11 mouse cellular contexts compared by ENCODE assay signal in genomic region chr5:98166116-98166515, GRCm38 (mm10). TPM values are rescaled to one million over a fixed set of nuclear protein-coding genes. Genes with fewer than 3 reads are reported as not detected.
DNase-seq lines count a peak whose midpoint lies in the region; ATAC-seq lines count a peak whose summit lies in the region.
"Had no signal": no experiment of that assay in that cellular context is flagged by ENCODE, and none has a peak within 500 bp of the region (broad histone marks: within the 10 kb centered on the region; RNA-seq: fewer than 3 reads in every experiment).

No protein-coding gene starts in this region.

- peak overlapping the region; percentile 87 for H3K4me2 ChIP-seq in hindbrain, embryonic 15.5 days
- H3K4me2 ChIP-seq: liver, embryonic 12.5 days had no signal

- H3K4me1 ChIP-seq in hindbrain, embryonic 15.5 days (replicated peaks), result peaks cover 44% of the 10 kb centered on the region

- intact Hi-C loops in gastrocnemius, postnatal 14 days (cut with DNase I; ENCODE audit: low total_unique reads), result no loop called here

- 2% methylated on average over 15 of the region's 15 CpGs for WGBS in hindbrain, embryonic 15.5 days

- H3K27ac ChIP-seq in hindbrain, embryonic 15.5 days (replicated peaks), result 0 out of 2 replicates have a peak overlapping the region, but pooled peaks have one; percentile 67
- H3K27ac ChIP-seq: liver, embryonic 12.5 days had no signal

- ATAC-seq in hindbrain, embryonic 15.5 days (ENCODE audit: low FRiP score, low read depth), result 0 out of 2 replicates have a peak, but pooled peaks have one; percentile 29

- no peak overlapping the region for H3K9ac ChIP-seq in hindbrain, embryonic 15.5 days
- H3K9ac ChIP-seq: liver, embryonic 12.5 days had no signal

- DNase-seq in gastrocnemius, postnatal 14 days, result peak; percentile 9
- DNase-seq in gastrocnemius, postnatal 25 days, result no peak
- DNase-seq in lung, postnatal 4 days, result peak; percentile 10 to 47
- no peak for DNase-seq in lung, postnatal 36 days
- DNase-seq in retina, postnatal 1 day, result peak; percentile 54
- DNase-seq in frontal cortex, postnatal 25 days (ENCODE audit: low spot score in 2 of 2), result no peak
- DNase-seq in thymus, postnatal 4 days, result no peak

- no peaks in the 10 kb centered on the region for H3K36me3 ChIP-seq in hindbrain, embryonic 15.5 days
- H3K36me3 ChIP-seq: liver, embryonic 12.5 days had no signal

- H3K4me3 ChIP-seq in hindbrain, embryonic 15.5 days, result no peak overlapping the region

- peaks cover 35% of the 10 kb centered on the region for H3K27me3 ChIP-seq in hindbrain, embryonic 15.5 days

- H3K9me3 ChIP-seq in hindbrain, embryonic 15.5 days, result no peaks in the 10 kb centered on the region
- H3K9me3 ChIP-seq: liver, embryonic 12.5 days had no signal

RNA-seq across cellular contexts. Expression of gene Prdm8, which starts 0.9 kb away (rescaled TPM):
- total RNA-seq in gastrocnemius, postnatal 14 days (2021), result 1 to 10 TPM in 1 of 2 experiments, under 1 TPM in 1; 0.80 to 1.1 TPM
- under 1 TPM; 0.72 to 0.88 TPM for total RNA-seq in gastrocnemius, postnatal 25 days (2021)
- 3.7 and 5.4 TPM in 2 replicates for polyA plus RNA-seq in hindbrain, embryonic 15.5 days (2015; fragmentation: Nextera tagmentation; extraction: Ambion mirVana)
- total RNA-seq: common myeloid progenitor, adult 5-6 weeks; neutrophil, adult 5-6 weeks had no signal
- polyA plus RNA-seq: liver, embryonic 12.5 days had no signal

Comparison
In these comparisons a context has a peak if more than half of its experiments do, and no peak if none do; other contexts are left out.
1. DNase-seq: peak in gastrocnemius, postnatal 14 days (single experiment), lung, postnatal 4 days (2 of 2) and retina, postnatal 1 day (single experiment); none in gastrocnemius, postnatal 25 days (single experiment), lung, postnatal 36 days (single experiment), frontal cortex, postnatal 25 days (0 of 2) and thymus, postnatal 4 days (single experiment).